Mouse (Mus musculus): ENCODE data around the gene Fcgr2b. TPM values are rescaled to one million over a fixed set of nuclear protein-coding genes. Genes with fewer than 3 reads are reported as not detected.
A peak's percentile ranks its signal among the peaks of the same experiment; 100 is the strongest.
"Not testable (repeated sequence)": the region's sequence is repeated elsewhere in the genome, so short reads cannot be mapped to it uniquely, and the experiment has no call there.

The Fcgr2b gene
- total RNA-seq (2022) = 10 to 100 TPM in 2 of 4 experiments, 1 to 10 TPM in 2; 4.8 to 24.1 (median 10.7) TPM

GRCm38 (mm10) chr1:170976447-170976846, at the start of gene Fcgr2b:
Gene Fcgr2b, minus strand, starts transcription at chr1:170976547.
- DNase-seq (ENCODE audit: low spot score in 2 of 2) = no peak

GRCm38 (mm10) chr1:171019311-171019950, 43.1 kb upstream of the Fcgr2b start:
- peak in 1 of 2 experiments; percentile 21 for DNase-seq (ENCODE audit: low spot score in 2 of 2)

- DNase-seq (ENCODE audit: low spot score in 2 of 2) = no peak
Measured at GRCm38 (mm10) chr1:171018737-171019136, 42.4 kb upstream of the Fcgr2b start, which contains the start of gene Fcgr4. Gene Fcgr4, plus strand, starts transcription at chr1:171018920.

GRCm38 (mm10) chr1:171017468-171018158, 41.3 kb upstream of the Fcgr2b start:
- DNase-seq (ENCODE audit: low spot score in 2 of 2) = no peak

- no peak for DNase-seq (ENCODE audit: low spot score in 2 of 2)
Measured at GRCm38 (mm10) chr1:171016676-171017356, 40.5 kb upstream of the Fcgr2b start.

GRCm38 (mm10) chr1:171011733-171012132, 35.4 kb upstream of the Fcgr2b start:
- DNase-seq (ENCODE audit: low spot score in 2 of 2) = no peak

- DNase-seq (ENCODE audit: low spot score in 2 of 2) = no peak
Measured at GRCm38 (mm10) chr1:171006905-171007304, 30.6 kb upstream of the Fcgr2b start.

GRCm38 (mm10) chr1:171006335-171006734, 30.0 kb upstream of the Fcgr2b start:
- DNase-seq (ENCODE audit: low spot score in 2 of 2) = no peak

- DNase-seq (ENCODE audit: low spot score in 2 of 2) = no peak
Measured at GRCm38 (mm10) chr1:171005586-171005985, 29.2 kb upstream of the Fcgr2b start.

GRCm38 (mm10) chr1:171005081-171005480, 28.7 kb upstream of the Fcgr2b start:
- DNase-seq (ENCODE audit: low spot score in 2 of 2) = no peak

GRCm38 (mm10) chr1:170999811-171000210, 23.5 kb upstream of the Fcgr2b start:
- no peak for DNase-seq (ENCODE audit: low spot score in 2 of 2)

GRCm38 (mm10) chr1:170997756-170998655, 21.7 kb upstream of the Fcgr2b start:
- DNase-seq (ENCODE audit: low spot score in 2 of 2) = peak; percentile 39 to 46

GRCm38 (mm10) chr1:170996753-170997152, 20.4 kb upstream of the Fcgr2b start:
- DNase-seq (ENCODE audit: low spot score in 2 of 2) = peak; percentile 15 to 22

- DNase-seq (ENCODE audit: low spot score in 2 of 2) = no peak
Measured at GRCm38 (mm10) chr1:170996034-170996433, 19.7 kb upstream of the Fcgr2b start.

GRCm38 (mm10) chr1:170992550-170992949, 16.2 kb upstream of the Fcgr2b start:
- no peak for DNase-seq (ENCODE audit: low spot score in 2 of 2)

GRCm38 (mm10) chr1:170989656-170990055, 13.3 kb upstream of the Fcgr2b start:
- DNase-seq (ENCODE audit: low spot score in 2 of 2) = no peak

- no peak for DNase-seq (ENCODE audit: low spot score in 2 of 2)
Measured at GRCm38 (mm10) chr1:170985861-170986260, 9.5 kb upstream of the Fcgr2b start.

- no peak for DNase-seq (ENCODE audit: low spot score in 2 of 2)
Measured at GRCm38 (mm10) chr1:170985092-170985491, 8.7 kb upstream of the Fcgr2b start.

- DNase-seq (ENCODE audit: low spot score in 2 of 2) = no peak
Measured at GRCm38 (mm10) chr1:170983066-170983465, 6.7 kb upstream of the Fcgr2b start.

GRCm38 (mm10) chr1:170982301-170982700, 6.0 kb upstream of the Fcgr2b start:
- no peak for DNase-seq (ENCODE audit: low spot score in 2 of 2)

GRCm38 (mm10) chr1:170981679-170982078, 5.3 kb upstream of the Fcgr2b start:
- DNase-seq (ENCODE audit: low spot score in 2 of 2) = not testable (repeated sequence)

All from left cerebral cortex, adult 8-10 months (tissue).